Mouse (Mus musculus): ENCODE measurements around the gene Slc16a6. TPM values are rescaled to one million over a fixed set of nuclear protein-coding genes. Genes with fewer than 3 reads are reported as not detected.

Slc16a6 gene
- total RNA-seq (2023; ENCODE audit: inconsistent age): 105 to 121 TPM (median 108 TPM) in 4 replicates

GRCm38 (mm10) chr11:109473171-109474085 lies at the start of gene Slc16a6, which contains the start of gene Arsg:
TSS of gene Slc16a6 (minus strand) at chr11:109473598.
TSS of gene Arsg (plus strand) at chr11:109473374.

GRCm38 (mm10) chr11:109425392-109426271 lies 47.8 kb downstream of the Slc16a6 start, which contains the start of gene Amz2:
TSS of gene Amz2 (plus strand) at chr11:109425946.

GRCm38 (mm10) chr11:109413617-109414016 lies 59.8 kb downstream of the Slc16a6 start, which contains the start of gene 9930022D16Rik:
TSS of gene 9930022D16Rik (plus strand) at chr11:109413917.

Other genes with a start within 250 kb of the Slc16a6 start
- 0.33 to 0.42 TPM (median 0.35 TPM) in 3 of 4 replicates, not detected in the other for gene Rgs9, start 175.5 kb downstream of the Slc16a6 start, total RNA-seq (2023; ENCODE audit: inconsistent age)
- gene Gna13, start 110.8 kb downstream of the Slc16a6 start, total RNA-seq (2023; ENCODE audit: inconsistent age): 155 to 170 TPM (median 168 TPM) in 4 replicates
- 0.75 to 1.4 TPM (median 0.86 TPM) in 4 replicates for gene 9930022D16Rik, start 59.7 kb downstream of the Slc16a6 start, total RNA-seq (2023; ENCODE audit: inconsistent age)
- 28.3 to 37.9 TPM (median 36.5 TPM) in 4 replicates for gene Amz2, start 47.7 kb downstream of the Slc16a6 start, total RNA-seq (2023; ENCODE audit: inconsistent age)
- gene Arsg, start 224 bp downstream of the Slc16a6 start, total RNA-seq (2023; ENCODE audit: inconsistent age): 1.6 to 4.7 TPM (median 3.0 TPM) in 4 replicates
- gene Wipi1, start 138.4 kb upstream of the Slc16a6 start, total RNA-seq (2023; ENCODE audit: inconsistent age): 0.74 to 2.0 TPM (median 1.2 TPM) in 4 replicates
- 280 to 302 TPM (median 289 TPM) in 4 replicates for gene Prkar1a, start 175.8 kb upstream of the Slc16a6 start, total RNA-seq (2023; ENCODE audit: inconsistent age)
- gene Fam20a, start 248.7 kb upstream of the Slc16a6 start, total RNA-seq (2023; ENCODE audit: inconsistent age): not detected in 4 replicates

Data from B cell, adult (primary cell).